Mouse (Mus musculus) neural tube, postnatal 0 days (tissue): ENCODE measurements around the gene Fgfrl1. TPM values are rescaled to one million over a fixed set of nuclear protein-coding genes. Genes with fewer than 3 reads are reported as not detected.

Experiments used
- polyA plus RNA-seq: library from polyadenylated mRNA; unstranded; fragments of >200 nt; fragmentation: Nextera tagmentation; extraction: Ambion mirVana; gene quantifications from 2 replicates; pipeline ENCODE4 v1.2.1, GENCODE M21; 2015

Gene Fgfrl1
- polyA plus RNA-seq, result 19.9 and 23.5 TPM in 2 replicates

GRCm38 (mm10) chr5:108692271-108692670, at the start of gene Fgfrl1:
TSS of gene Fgfrl1 (plus strand) at chr5:108692382.

GRCm38 (mm10) chr5:108659698-108660631, 32.2 kb upstream of the Fgfrl1 start, which contains the start of gene Idua:
TSS of gene Idua (plus strand) at chr5:108660331.

DNA sequence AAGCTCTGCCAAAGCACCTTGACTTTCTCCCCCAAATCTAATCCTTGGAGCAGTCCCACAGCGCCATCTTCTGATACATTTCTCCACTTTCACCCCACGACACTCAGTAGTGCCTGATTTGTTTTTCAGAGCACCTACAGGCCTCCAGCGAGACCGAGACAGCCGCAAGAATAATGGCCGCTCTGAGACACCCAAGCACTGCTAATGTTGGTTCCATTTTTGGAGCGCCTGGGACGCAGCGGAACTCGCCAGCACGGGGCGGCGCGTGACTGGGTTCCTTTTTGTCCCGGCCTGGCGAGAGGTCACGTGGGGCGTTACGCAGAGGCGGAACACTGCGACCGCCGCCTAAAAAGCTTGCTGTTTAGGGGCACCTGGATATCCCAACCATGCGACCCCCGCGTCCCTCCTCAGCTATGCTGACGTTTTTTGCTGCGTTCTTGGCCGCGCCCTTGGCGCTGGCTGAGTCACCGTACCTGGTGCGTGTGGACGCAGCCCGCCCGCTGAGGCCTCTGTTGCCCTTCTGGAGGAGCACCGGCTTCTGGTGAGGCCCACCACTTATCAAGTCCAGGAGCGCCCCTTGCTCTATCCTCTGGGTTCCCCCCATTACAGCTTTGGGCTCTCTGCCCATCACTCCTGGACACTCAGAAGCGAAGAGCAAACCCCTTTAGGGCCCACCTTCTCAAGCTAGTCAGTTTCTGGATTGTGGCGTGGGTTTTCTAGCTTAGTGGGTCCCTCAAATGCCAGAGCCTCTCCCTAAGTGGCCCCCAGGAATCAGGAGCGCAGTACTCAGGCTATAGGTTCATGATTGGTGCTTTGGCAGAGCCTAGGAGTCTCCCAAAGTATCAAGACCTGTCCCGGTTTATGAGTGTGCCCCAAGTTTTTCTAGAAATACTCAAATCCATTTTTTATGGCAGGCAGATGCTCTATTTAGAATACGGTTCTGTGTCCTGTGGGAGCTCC, 22.9 kb upstream of the Fgfrl1 start, which contains the start of gene Dgkq:
Gene Dgkq, minus strand, starts transcription at position 696 of the 960 bp plus-strand sequence.

GRCm38 (mm10) chr5:108675251-108675816, 16.8 kb upstream of the Fgfrl1 start, which contains the start of gene Slc26a1:
TSS of gene Slc26a1 (minus strand) at chr5:108675569.

Other genes with a start within 250 kb of the Fgfrl1 start
- 0.09 TPM in 2 replicates for gene Mfsd7a, start 243.5 kb upstream of the Fgfrl1 start, polyA plus RNA-seq
- 13.3 and 14.5 TPM in 2 replicates for gene Pcgf3, start 231.2 kb upstream of the Fgfrl1 start, polyA plus RNA-seq
- gene Cplx1, start 142.4 kb upstream of the Fgfrl1 start, polyA plus RNA-seq, result 402 and 444 TPM in 2 replicates
- gene Gak, start 62.6 kb upstream of the Fgfrl1 start, polyA plus RNA-seq, result 35.2 and 41.6 TPM in 2 replicates
- gene Tmem175, start 62.6 kb upstream of the Fgfrl1 start, polyA plus RNA-seq, result 36.6 and 37.7 TPM in 2 replicates
- 9.2 and 10.1 TPM in 2 replicates for gene Idua, start 32.1 kb upstream of the Fgfrl1 start, polyA plus RNA-seq
- 19.9 and 26.2 TPM in 2 replicates for gene Dgkq, start 22.7 kb upstream of the Fgfrl1 start, polyA plus RNA-seq
- gene Slc26a1, start 16.8 kb upstream of the Fgfrl1 start, polyA plus RNA-seq, result 3.3 and 3.5 TPM in 2 replicates
- 0.26 TPM in 1 of 2 replicates, not detected in the other for gene Rnf212, start 82.6 kb downstream of the Fgfrl1 start, polyA plus RNA-seq
- not detected in 2 replicates for gene Tmed11, start 103.0 kb downstream of the Fgfrl1 start, polyA plus RNA-seq
- gene Vmn2r8, start 116.5 kb downstream of the Fgfrl1 start, polyA plus RNA-seq, result not detected in 2 replicates
- gene Vmn2r9, start 160.2 kb downstream of the Fgfrl1 start, polyA plus RNA-seq, result not detected in 2 replicates